Mouse (Mus musculus) hematopoietic stem cell, adult 5-6 weeks (primary cell): Measurements from ENCODE around the gene Rnase9. TPM values are rescaled to one million over a fixed set of nuclear protein-coding genes. Genes with fewer than 3 reads are reported as not detected.
"Not testable (repeated sequence)": the region's sequence is repeated elsewhere in the genome, so short reads cannot be mapped to it uniquely, and the experiment has no call there.

Experiments used
- ATAC-seq, 2 experiments: fragments of 125-278 bp in 1 of 2; replicated peaks in 1 of 2; 2 replicates each; pipeline ENCODE4 v1.8.0; 2016 to 2017; ENCODE audit warnings: inconsistent platforms in 2 of 2, mild to moderate bottlenecking in 2 of 2, moderate number of reproducible peaks in 2 of 2, low read depth in 1 of 2, moderate TSS enrichment in 1 of 2; ENCODE audit not compliant: low FRiP score in 2 of 2, poor library complexity in 2 of 2, severe bottlenecking in 2 of 2, insufficient read depth in 1 of 2, low TSS enrichment in 1 of 2
- total RNA-seq: library from RNA; stranded (forward); fragments of 172-1452, 232-1000 nt; gene quantifications from 2 replicates; pipeline ENCODE4 v1.2.3, GENCODE M21; 2017

Gene Rnase9
- total RNA-seq, 1 experiment from 2014 or later: not detected

GRCm38 (mm10) chr14:51054243-51055237, 12.9 kb upstream of the Rnase9 start:
- no peak for ATAC-seq

GRCm38 (mm10) chr14:51053176-51053575, 11.5 kb upstream of the Rnase9 start:
- ATAC-seq: no peak

- ATAC-seq: no peak
Measured at GRCm38 (mm10) chr14:51051941-51052340, 10.3 kb upstream of the Rnase9 start.

- no peak for ATAC-seq
Measured at GRCm38 (mm10) chr14:51050063-51050462, 8.4 kb upstream of the Rnase9 start, which contains the start of gene Rnase11. Gene Rnase11, minus strand, starts transcription at chr14:51050163.

- peak in 1 of 2 experiments; percentile 7; a peak in 2 of 4 replicates for ATAC-seq
Measured at GRCm38 (mm10) chr14:51047846-51048245, 6.2 kb upstream of the Rnase9 start.

- ATAC-seq: no peak
Measured at GRCm38 (mm10) chr14:51036214-51036613, 5.5 kb downstream of the Rnase9 start.

GRCm38 (mm10) chr14:51035206-51035605, 6.5 kb downstream of the Rnase9 start:
- ATAC-seq: no peak

GRCm38 (mm10) chr14:51027387-51028155, 14.1 kb downstream of the Rnase9 start:
- no peak; a peak in 1 of 4 replicates for ATAC-seq

- ATAC-seq: peak; percentile 94
Measured at GRCm38 (mm10) chr14:51026391-51027133, 15.1 kb downstream of the Rnase9 start.

- no peak for ATAC-seq
Measured at GRCm38 (mm10) chr14:51024820-51025219, 16.8 kb downstream of the Rnase9 start.

GRCm38 (mm10) chr14:51023457-51023856, 18.2 kb downstream of the Rnase9 start:
- no peak for ATAC-seq

GRCm38 (mm10) chr14:51017256-51017655, 24.4 kb downstream of the Rnase9 start:
- no peak for ATAC-seq

- peak; percentile 59 to 71 for ATAC-seq
Measured at GRCm38 (mm10) chr14:51015780-51016179, 25.9 kb downstream of the Rnase9 start.

- ATAC-seq: not testable (repeated sequence)
Measured at GRCm38 (mm10) chr14:51014724-51015123, 26.9 kb downstream of the Rnase9 start.

GRCm38 (mm10) chr14:51009572-51009971, 32.1 kb downstream of the Rnase9 start:
- no peak for ATAC-seq

- ATAC-seq: no peak
Measured at GRCm38 (mm10) chr14:51008781-51009180, 32.9 kb downstream of the Rnase9 start.

GRCm38 (mm10) chr14:51007914-51008713, 33.6 kb downstream of the Rnase9 start:
- ATAC-seq: peak; percentile 56 to 72
